Mouse (Mus musculus) cortical plate, adult 2 months (tissue): ENCODE measurements around the gene Ern1. TPM values are rescaled to one million over a fixed set of nuclear protein-coding genes. Genes with fewer than 3 reads are reported as not detected.
"Not testable (repeated sequence)": the region's sequence is repeated elsewhere in the genome, so short reads cannot be mapped to it uniquely, and the experiment has no call there.

Source experiments
- H3K27ac ChIP-seq: fragments of 200-500 bp; 2 replicates; pipeline ENCODE4 v1.5.1; 2012; ENCODE audit warnings: low read length, control low read depth, inconsistent platforms; ENCODE audit not compliant: insufficient read depth
- H3K4me1 ChIP-seq: fragments of 200-500 bp; 2 replicates; pipeline ENCODE4 v1.6.1; 2011; ENCODE audit warnings: low read length; ENCODE audit not compliant: control insufficient read depth, insufficient read depth
- H3K4me3 ChIP-seq: fragments of 200-500 bp; 2 replicates; pipeline ENCODE4 v1.5.1; 2011; ENCODE audit warnings: mild to moderate bottlenecking, low read length, control low read depth; ENCODE audit not compliant: insufficient read depth
- CTCF ChIP-seq: fragments of 200-500 bp; IDR thresholded peaks from 2 replicates; pipeline ENCODE4 v1.5.1; 2011; ENCODE audit warnings: mild to moderate bottlenecking, control low read depth, low read length; ENCODE audit not compliant: insufficient read depth; ENCODE audit errors: extremely low read depth
- POLR2A ChIP-seq: fragments of 200-500 bp; IDR thresholded peaks from 2 replicates; pipeline ENCODE4 v1.6.1; 2011; ENCODE audit warnings: mild to moderate bottlenecking, low read length, control low read depth; ENCODE audit not compliant: insufficient read depth; ENCODE audit errors: extremely low read depth
- polyA plus RNA-seq: library from polyadenylated mRNA; depleted of rRNA; stranded (reverse); fragments of >200 nt; gene quantifications from 2 replicates; pipeline ENCODE4 v1.2.3, GENCODE M21; 2012

The Ern1 gene
- polyA plus RNA-seq, 1 experiment = 6.2 TPM

- no peak overlapping the region for H3K4me3 ChIP-seq
- H3K27ac ChIP-seq = no peak overlapping the region
- no peak for TF ChIP-seq POLR2A
- TF ChIP-seq CTCF = no peak
- peaks cover 1% of the 10 kb centered on the region; the same call in 1 of the 2 replicates for H3K4me1 ChIP-seq
Observed at GRCm38 (mm10) chr11:106458540-106458939, 29.1 kb downstream of the Ern1 start.

- Histone ChIP-seq H3K4me3 (no peak overlapping the region), H3K27ac (no peak overlapping the region), H3K4me1 (no peaks in the 10 kb centered on the region)
- TF ChIP-seq CTCF (no peak), POLR2A (no peak)
Observed at GRCm38 (mm10) chr11:106443646-106444045, 44.0 kb downstream of the Ern1 start.

- H3K4me1 ChIP-seq, H3K27ac ChIP-seq, H3K4me3 ChIP-seq: not testable (repeated sequence)
Observed at GRCm38 (mm10) chr11:106442564-106442963, 45.1 kb downstream of the Ern1 start.

GRCm38 (mm10) chr11:106440318-106440717 lies 47.3 kb downstream of the Ern1 start:
- TF ChIP-seq POLR2A = no peak
- TF ChIP-seq CTCF = no peak
- Histone ChIP-seq H3K4me1 (no peaks in the 10 kb centered on the region), H3K4me3 (no peak overlapping the region), H3K27ac (no peak overlapping the region)

GRCm38 (mm10) chr11:106439355-106439754 lies 48.3 kb downstream of the Ern1 start:
- TF ChIP-seq CTCF (no peak), POLR2A (no peak)
- Histone ChIP-seq H3K4me3 (no peak overlapping the region), H3K27ac (no peak overlapping the region), H3K4me1 (no peaks in the 10 kb centered on the region)

- Histone ChIP-seq H3K4me1 (no peaks in the 10 kb centered on the region), H3K4me3 (no peak overlapping the region), H3K27ac (no peak overlapping the region)
- TF ChIP-seq CTCF (no peak), POLR2A (no peak)
Observed at GRCm38 (mm10) chr11:106438524-106439177, 49.0 kb downstream of the Ern1 start.

GRCm38 (mm10) chr11:106437543-106437942 lies 50.1 kb downstream of the Ern1 start:
- Histone ChIP-seq H3K4me1 (no peaks in the 10 kb centered on the region), H3K27ac (no peak overlapping the region), H3K4me3 (no peak overlapping the region)
- TF ChIP-seq CTCF (no peak), POLR2A (no peak)

GRCm38 (mm10) chr11:106437039-106437438 lies 50.6 kb downstream of the Ern1 start:
- Histone ChIP-seq H3K4me3 (no peak overlapping the region), H3K4me1 (no peaks in the 10 kb centered on the region), H3K27ac (no peak overlapping the region)
- TF ChIP-seq CTCF = no peak
- no peak for TF ChIP-seq POLR2A

GRCm38 (mm10) chr11:106430392-106430791 lies 57.3 kb downstream of the Ern1 start:
- Histone ChIP-seq H3K4me3 (no peak overlapping the region), H3K27ac (no peak overlapping the region), H3K4me1 (no peaks in the 10 kb centered on the region)
- TF ChIP-seq CTCF (no peak), POLR2A (no peak)

- Histone ChIP-seq H3K4me3 (no peak overlapping the region), H3K27ac (no peak overlapping the region), H3K4me1 (no peaks in the 10 kb centered on the region)
- no peak for TF ChIP-seq POLR2A
- no peak for TF ChIP-seq CTCF
Observed at GRCm38 (mm10) chr11:106429689-106430088, 58.0 kb downstream of the Ern1 start.

GRCm38 (mm10) chr11:106428556-106428955 lies 59.1 kb downstream of the Ern1 start:
- Histone ChIP-seq H3K4me1 (no peaks in the 10 kb centered on the region), H3K4me3 (no peak overlapping the region), H3K27ac (no peak overlapping the region)
- TF ChIP-seq POLR2A (no peak), CTCF (no peak)
